Mouse (Mus musculus) embryo, embryonic 10 days (tissue): ENCODE results near the gene Cnn2.
"Not testable (repeated sequence)": the region's sequence is repeated elsewhere in the genome, so short reads cannot be mapped to it uniquely, and the experiment has no call there.

Experiments used
- DNase-seq: peaks from one replicate; pipeline ENCODE4 v3.0.0-alpha.2; 2015; ENCODE audit warnings: low spot score

Cnn2 gene

GRCm38 (mm10) chr10:79988506-79989271, at the start of gene Cnn2:
TSS of gene Cnn2 (plus strand) at chr10:79988584.
- peak; percentile 80 for DNase-seq

DNA sequence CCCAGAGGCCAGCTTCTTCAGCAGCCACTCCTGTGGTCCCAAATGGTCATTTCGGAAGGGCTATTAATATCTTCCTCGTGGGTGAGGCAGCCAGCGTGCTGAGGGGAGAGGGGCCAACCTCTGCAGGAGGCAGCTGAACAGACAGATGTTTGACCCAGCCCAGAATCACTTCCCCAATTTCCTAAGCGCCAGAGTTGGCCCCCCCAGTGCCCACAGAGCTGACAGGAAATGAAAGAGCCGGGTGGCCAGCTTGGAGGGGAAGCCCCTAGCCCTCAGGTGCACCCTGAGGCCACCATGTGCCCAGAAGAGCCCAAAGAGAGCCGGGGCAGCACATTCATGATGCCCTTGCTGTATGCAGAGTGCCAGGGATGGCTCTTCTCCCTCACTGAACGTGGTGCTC, 47.6 kb upstream of the Cnn2 start:
- DNase-seq, result no peak

DNA sequence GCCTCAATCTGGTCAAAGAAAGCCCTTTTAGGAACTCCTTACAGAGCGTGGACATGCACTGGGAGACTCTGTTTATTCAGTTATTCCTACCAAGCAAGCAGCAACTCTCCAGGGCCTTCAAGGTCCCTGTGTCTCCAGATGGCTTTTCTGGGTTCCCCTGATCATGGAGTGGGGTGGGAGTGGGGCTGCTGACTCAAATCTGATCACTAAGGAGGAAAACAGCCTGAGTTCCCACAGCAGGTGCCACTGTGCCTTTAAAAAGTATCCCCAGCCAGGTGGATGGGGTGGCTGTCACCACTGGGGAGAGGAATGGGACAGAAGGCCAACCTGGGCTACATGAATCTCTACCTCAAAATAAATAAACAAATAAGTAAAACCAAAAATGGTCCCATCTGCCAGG, 45.4 kb upstream of the Cnn2 start:
- no peak for DNase-seq

- DNase-seq, result no peak
Measured at GRCm38 (mm10) chr10:79943471-79943901, 44.9 kb upstream of the Cnn2 start.

GRCm38 (mm10) chr10:79945507-79946234, 42.7 kb upstream of the Cnn2 start:
- peak; percentile 77 for DNase-seq

DNA sequence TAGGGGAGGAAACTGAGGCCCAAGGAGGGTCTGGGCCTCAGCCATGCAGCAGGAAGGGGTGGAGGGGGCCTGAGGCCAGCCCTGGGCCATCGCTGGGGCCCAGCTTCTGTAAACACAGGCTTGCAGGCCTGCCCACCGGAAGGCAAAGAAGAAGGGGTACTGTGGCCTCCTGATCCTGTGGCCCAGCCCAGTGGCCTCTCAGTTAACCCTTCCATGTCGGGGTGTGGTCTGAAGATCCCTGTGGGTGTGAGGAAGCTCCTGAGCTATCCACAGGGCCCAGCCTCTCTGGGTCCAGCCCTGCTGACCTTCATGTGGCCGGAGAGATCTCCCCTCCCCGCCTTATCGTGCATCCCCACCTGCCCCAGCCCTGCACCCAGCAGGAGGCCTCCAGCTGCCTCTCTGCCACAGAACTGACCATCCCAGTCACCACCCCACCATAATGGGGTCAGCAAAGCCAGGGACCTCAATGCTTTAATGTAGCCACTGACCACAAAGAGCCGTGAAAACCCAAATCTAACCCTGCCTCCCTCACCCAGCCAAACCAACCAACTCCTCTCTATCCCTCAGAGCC, 41.5 kb upstream of the Cnn2 start:
- peak; percentile 82 for DNase-seq

DNA sequence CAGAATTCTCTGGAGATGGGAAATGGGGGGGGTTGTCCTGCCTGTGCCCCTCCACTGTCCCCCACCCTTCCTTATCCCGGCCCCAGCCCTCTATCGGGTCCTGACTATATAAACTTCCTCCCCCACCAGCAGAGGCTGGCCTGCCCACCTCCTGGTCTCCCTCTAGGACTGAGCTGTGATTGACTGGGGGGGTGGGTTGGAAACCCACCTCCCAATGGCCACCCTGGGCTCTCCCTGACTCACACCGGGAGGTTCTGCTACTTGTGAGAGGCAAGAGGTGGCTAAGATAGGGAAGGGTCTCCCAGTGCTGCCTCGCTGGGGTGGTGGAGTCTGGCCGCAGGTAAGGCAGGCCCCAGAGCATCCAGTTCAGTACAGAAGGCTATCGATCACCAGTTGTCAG, 40.9 kb upstream of the Cnn2 start:
- DNase-seq, result no peak

DNA sequence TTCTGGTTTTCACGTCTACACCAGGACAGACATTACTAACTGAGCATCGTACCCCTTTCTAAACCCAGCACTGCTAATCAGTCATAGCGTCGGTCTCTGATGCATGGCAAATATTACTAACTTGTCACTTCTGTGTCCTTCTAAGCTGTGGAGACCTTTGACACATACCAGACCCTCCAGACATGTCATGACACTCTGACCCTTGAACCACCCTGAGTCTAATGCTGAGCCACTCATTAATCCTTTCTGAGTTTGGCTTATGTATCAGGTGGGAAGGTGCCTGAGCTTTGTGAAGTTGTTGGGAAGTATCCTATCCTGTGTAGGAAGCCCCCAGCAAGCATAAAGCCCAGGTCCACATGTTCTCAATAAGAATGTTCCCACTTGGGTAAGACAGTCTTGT, 38.5 kb upstream of the Cnn2 start:
- no peak for DNase-seq

DNA sequence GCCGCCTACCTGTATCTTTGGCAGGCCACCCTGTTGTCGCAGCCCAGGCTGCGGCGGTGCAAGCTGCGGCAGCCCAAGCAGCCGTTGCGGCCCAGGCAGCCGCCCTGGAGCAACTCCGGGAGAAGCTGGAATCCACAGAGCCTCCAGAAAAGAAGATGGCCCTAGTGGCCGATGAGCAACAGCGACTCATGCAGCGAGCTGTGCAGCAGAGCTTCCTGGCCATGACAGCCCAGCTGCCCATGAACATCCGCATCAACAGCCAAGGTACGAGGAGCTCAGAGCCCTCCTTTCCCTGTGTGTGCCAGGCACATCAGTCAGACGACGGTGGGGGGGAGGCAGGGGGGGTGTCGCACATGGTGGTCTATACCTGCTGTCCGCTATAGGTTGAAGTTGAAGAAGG, 37.7 kb upstream of the Cnn2 start:
- DNase-seq, result no peak

DNA sequence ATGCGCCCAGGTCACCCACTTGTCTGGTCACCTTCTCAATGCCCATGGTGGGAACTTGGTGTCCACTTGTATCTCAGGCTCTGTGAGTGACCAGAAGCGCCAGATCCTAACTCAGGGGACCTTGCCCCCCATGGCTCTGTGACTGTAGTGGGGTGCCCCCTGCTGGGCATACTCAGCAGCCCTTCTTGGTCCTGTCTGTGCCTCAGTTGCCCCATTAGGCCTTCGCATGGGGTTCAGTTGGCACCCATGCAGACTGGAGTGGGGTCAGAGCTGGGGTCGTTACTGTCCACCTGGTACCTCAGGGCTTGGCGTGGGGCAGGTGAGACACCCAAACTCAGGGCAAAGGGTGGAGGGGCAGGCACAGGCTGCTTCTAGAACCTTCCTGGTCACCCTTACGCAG, 34.4 kb upstream of the Cnn2 start:
- DNase-seq, result peak; percentile 49

GRCm38 (mm10) chr10:79955691-79956090, 32.7 kb upstream of the Cnn2 start:
- DNase-seq, result no peak

GRCm38 (mm10) chr10:79956643-79957154, 31.7 kb upstream of the Cnn2 start:
- peak; percentile 71 for DNase-seq

GRCm38 (mm10) chr10:79958140-79958816, 30.1 kb upstream of the Cnn2 start:
- DNase-seq, result peak; percentile 95

- DNase-seq, result not testable (repeated sequence)
Measured at GRCm38 (mm10) chr10:79959412-79959811, 29.0 kb upstream of the Cnn2 start.

- DNase-seq, result peak; percentile 100
Measured at GRCm38 (mm10) chr10:79959847-79960601, 28.4 kb upstream of the Cnn2 start, which contains the start of gene Wdr18. TSS of gene Wdr18 (plus strand) at chr10:79960152.

DNA sequence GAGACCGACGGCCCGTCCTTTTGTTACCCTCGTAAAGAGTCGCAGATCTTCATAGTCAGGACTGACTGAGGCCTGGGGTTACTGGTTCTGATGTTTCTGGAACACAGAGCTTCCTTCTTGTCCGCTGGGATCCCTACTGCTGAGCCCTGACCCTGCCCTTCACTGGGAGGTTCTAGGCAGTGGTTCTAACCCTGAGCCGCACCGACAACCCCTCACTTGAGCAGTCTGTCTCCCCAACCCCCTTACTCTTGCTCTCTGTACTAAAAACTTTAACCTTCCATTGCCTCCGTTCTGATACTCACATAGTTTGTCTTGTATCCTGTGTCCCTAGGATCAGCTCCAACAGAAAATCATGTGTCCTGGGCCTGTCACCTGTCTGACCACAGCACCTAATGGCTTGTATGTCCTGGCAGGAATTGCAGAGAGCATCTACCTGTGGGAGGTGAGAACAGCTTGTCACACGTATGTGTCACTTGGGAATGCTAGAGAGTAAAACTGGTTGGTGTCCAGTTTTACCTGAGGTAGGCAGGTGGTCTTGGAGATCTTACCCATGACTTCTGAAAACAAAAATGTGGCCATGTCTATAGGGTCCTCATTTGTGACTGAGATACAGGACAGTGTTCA, 27.6 kb upstream of the Cnn2 start:
- no peak for DNase-seq

DNA sequence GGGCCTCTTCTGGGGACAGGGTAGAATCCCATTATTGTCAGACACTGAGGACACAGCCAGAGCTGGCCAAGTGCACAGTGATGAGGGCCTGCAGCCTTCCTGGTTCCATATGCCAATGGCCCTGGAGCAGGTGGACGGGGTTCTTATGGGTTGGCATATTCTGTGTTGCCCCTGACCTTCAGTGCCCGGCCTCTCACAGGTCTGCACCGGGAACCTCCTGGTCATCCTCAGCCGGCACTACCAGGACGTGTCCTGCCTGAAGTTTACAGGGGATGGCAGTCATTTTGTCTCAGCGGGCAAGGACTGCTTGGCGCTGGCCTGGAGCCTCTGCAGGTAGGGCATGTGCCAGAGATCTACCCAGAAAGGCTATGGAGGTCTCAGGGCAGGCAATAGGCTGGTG, 23.7 kb upstream of the Cnn2 start:
- DNase-seq, result no peak

GRCm38 (mm10) chr10:79965325-79965724, 23.1 kb upstream of the Cnn2 start:
- no peak for DNase-seq

GRCm38 (mm10) chr10:79966886-79967400, 21.4 kb upstream of the Cnn2 start:
- no peak for DNase-seq

- DNase-seq, result no peak
Measured at GRCm38 (mm10) chr10:79968181-79968580, 20.2 kb upstream of the Cnn2 start.

- no peak for DNase-seq
Measured at GRCm38 (mm10) chr10:79969124-79969568, 19.2 kb upstream of the Cnn2 start.
